Mouse (Mus musculus) CH12.LX (cell line): ENCODE results near the gene Adcy10. TPM values are rescaled to one million over a fixed set of nuclear protein-coding genes. Genes with fewer than 3 reads are reported as not detected.

Experiments used
- DNase-seq: peaks from one replicate; pipeline ENCODE4 v3.0.0-alpha.2; 2013; ENCODE audit errors: extremely low read depth
- H3K27ac ChIP-seq: 2 replicates; pipeline ENCODE4 v1.5.1; 2012; ENCODE audit warnings: low read depth, mild to moderate bottlenecking, control low read depth, moderate library complexity; ENCODE audit not compliant: insufficient read depth
- H3K27me3 ChIP-seq: replicated peaks from 2 replicates; pipeline ENCODE3; 2012; ENCODE audit warnings: inconsistent platforms
- H3K36me3 ChIP-seq, 2 experiments: replicated peaks in 1 of 2; 2 replicates each; pipeline versions ENCODE3 to v1.6.1; 2012; ENCODE audit warnings: inconsistent platforms in 1 of 2, low read length in 1 of 2, mild to moderate bottlenecking in 1 of 2, mixed read lengths in 1 of 2, moderate library complexity in 1 of 2; ENCODE audit not compliant: control insufficient read depth in 1 of 2, insufficient read depth in 1 of 2
- H3K4me1 ChIP-seq, 2 experiments: 2 replicates each; pipeline ENCODE4 v1.6.1; 2012; ENCODE audit warnings: inconsistent platforms in 1 of 2, moderate library complexity in 1 of 2; ENCODE audit not compliant: insufficient read depth in 2 of 2, control insufficient read depth in 1 of 2
- H3K4me2 ChIP-seq: 2 replicates; pipeline ENCODE4 v1.6.1; 2012; ENCODE audit warnings: low read depth, mild to moderate bottlenecking, control low read depth; ENCODE audit not compliant: poor library complexity, insufficient read depth, severe bottlenecking
- H3K4me3 ChIP-seq, 3 experiments: fragments of 150-350 bp in 1 of 3; sonication (generic) in 1 of 3; replicated peaks in 1 of 3; 2 replicates each; pipeline versions ENCODE3 to v1.5.1; 2011 to 2012; ENCODE audit warnings: low read depth in 2 of 3, low read length in 2 of 3, mild to moderate bottlenecking in 2 of 3, moderate library complexity in 2 of 3, control low read depth in 1 of 3, improper control_type of control experiment in 1 of 3, inconsistent platforms in 1 of 3, mixed read lengths in 1 of 3; ENCODE audit not compliant: poor library complexity in 1 of 3
- H3K79me2 ChIP-seq: replicated peaks from 2 replicates; pipeline ENCODE4 v1.6.1; 2012; ENCODE audit warnings: mild to moderate bottlenecking, moderate library complexity; ENCODE audit not compliant: control insufficient read depth, poor library complexity, insufficient read depth, severe bottlenecking; ENCODE audit errors: extremely low read depth
- H3K9ac ChIP-seq: 2 replicates; pipeline ENCODE4 v1.6.1; 2012; ENCODE audit warnings: low read depth, mild to moderate bottlenecking, control low read depth, moderate library complexity; ENCODE audit not compliant: insufficient read depth
- H3K9me3 ChIP-seq: replicated peaks from 2 replicates; pipeline ENCODE3; 2012; ENCODE audit warnings: low read length, inconsistent platforms, mixed read lengths
- BHLHE40 ChIP-seq: IDR thresholded peaks from 2 replicates; pipeline ENCODE4 v1.6.1; 2011; ENCODE audit warnings: mild to moderate bottlenecking, low read depth, low read length, improper control_type of control experiment
- CHD1 ChIP-seq: IDR thresholded peaks from 2 replicates; pipeline ENCODE4 v1.6.1; 2012; ENCODE audit warnings: low read depth, low read length, improper control_type of control experiment, inconsistent platforms
- CHD2 ChIP-seq: IDR thresholded peaks from 2 replicates; pipeline ENCODE4 v1.6.1; 2011; ENCODE audit warnings: low read length, improper control_type of control experiment
- CTCF ChIP-seq, 2 experiments: IDR thresholded peaks in 1 of 2; conservative IDR thresholded peaks in 1 of 2; 2 replicates each; pipeline ENCODE4 v1.5.1; 2011 to 2012; ENCODE audit warnings: low read depth in 2 of 2, low read length in 2 of 2, improper control_type of control experiment in 1 of 2, inconsistent platforms in 1 of 2, mild to moderate bottlenecking in 1 of 2, moderate library complexity in 1 of 2
- E2F4 ChIP-seq: IDR thresholded peaks from 2 replicates; pipeline ENCODE4 v1.6.1; 2011; ENCODE audit warnings: low read depth, low read length, improper control_type of control experiment; ENCODE audit not compliant: insufficient replicate concordance
- ELF1 ChIP-seq: IDR thresholded peaks from 2 replicates; pipeline ENCODE4 v1.6.1; 2014; ENCODE audit warnings: low read depth, mild to moderate bottlenecking, inconsistent platforms, low read length, improper control_type of control experiment
- EP300 ChIP-seq: IDR thresholded peaks from 2 replicates; pipeline ENCODE4 v1.6.1; 2011; ENCODE audit warnings: low read length, improper control_type of control experiment
- ETS1 ChIP-seq: conservative IDR thresholded peaks from 2 replicates; pipeline ENCODE4 v1.6.1; 2012; ENCODE audit warnings: low read depth, mild to moderate bottlenecking, inconsistent platforms, low read length, improper control_type of control experiment, moderate library complexity
- GABPA ChIP-seq: IDR thresholded peaks from 2 replicates; pipeline ENCODE4 v1.6.1; 2012; ENCODE audit warnings: low read depth, low read length, improper control_type of control experiment, inconsistent platforms; ENCODE audit not compliant: insufficient replicate concordance
- HCFC1 ChIP-seq: IDR thresholded peaks from 2 replicates; pipeline ENCODE4 v1.6.1; 2012; ENCODE audit warnings: low read depth, mild to moderate bottlenecking, inconsistent platforms, low read length, improper control_type of control experiment
- IRF4 ChIP-seq: IDR thresholded peaks from 2 replicates; pipeline ENCODE4 v1.6.1; 2014; ENCODE audit warnings: low read depth, mild to moderate bottlenecking, inconsistent platforms, low read length, improper control_type of control experiment
- JUN ChIP-seq: IDR thresholded peaks from 2 replicates; pipeline ENCODE4 v1.6.1; 2011; ENCODE audit warnings: low read depth, mild to moderate bottlenecking, low read length, improper control_type of control experiment, moderate library complexity; ENCODE audit not compliant: insufficient read depth
- JUND ChIP-seq: conservative IDR thresholded peaks from 2 replicates; pipeline ENCODE4 v1.6.1; 2011; ENCODE audit warnings: low read depth, low read length, improper control_type of control experiment
- KAT2A ChIP-seq: IDR thresholded peaks from 2 replicates; pipeline ENCODE4 v1.6.1; 2012; ENCODE audit warnings: low read length, improper control_type of control experiment, inconsistent platforms; ENCODE audit not compliant: insufficient replicate concordance
- MAFK ChIP-seq: IDR thresholded peaks from 2 replicates; pipeline ENCODE4 v1.6.1; 2011; ENCODE audit warnings: low read length, improper control_type of control experiment; ENCODE audit not compliant: insufficient replicate concordance
- MAX ChIP-seq: IDR thresholded peaks from 2 replicates; pipeline ENCODE4 v1.6.1; 2011; ENCODE audit warnings: low read length, improper control_type of control experiment
- MAZ ChIP-seq: IDR thresholded peaks from 2 replicates; pipeline ENCODE4 v1.6.1; 2012; ENCODE audit warnings: low read depth, mild to moderate bottlenecking, inconsistent platforms, low read length, improper control_type of control experiment, moderate library complexity
- MEF2A ChIP-seq: IDR thresholded peaks from 2 replicates; pipeline ENCODE4 v1.6.1; 2014; ENCODE audit warnings: low read depth, mild to moderate bottlenecking, inconsistent platforms, low read length, improper control_type of control experiment, borderline replicate concordance
- MXI1 ChIP-seq: IDR thresholded peaks from 2 replicates; pipeline ENCODE4 v1.6.1; 2011; ENCODE audit warnings: mild to moderate bottlenecking, low read depth, low read length, improper control_type of control experiment
- MYC ChIP-seq: IDR thresholded peaks from 2 replicates; pipeline ENCODE4 v1.6.1; 2011; ENCODE audit warnings: low read depth, mild to moderate bottlenecking, improper control_type of control experiment, low read length
- NELFE ChIP-seq: IDR thresholded peaks from 2 replicates; pipeline ENCODE4 v1.6.1; 2011; ENCODE audit warnings: low read depth, low read length, improper control_type of control experiment
- NRF1 ChIP-seq: IDR thresholded peaks from 2 replicates; pipeline ENCODE4 v1.6.1; 2014; ENCODE audit warnings: low read depth, mild to moderate bottlenecking, inconsistent platforms, low read length, improper control_type of control experiment, moderate library complexity
- PAX5 ChIP-seq: IDR thresholded peaks from 2 replicates; pipeline ENCODE4 v1.6.1; 2012; ENCODE audit warnings: low read length, inconsistent platforms, mixed read lengths
- POLR2A ChIP-seq: IDR thresholded peaks from 2 replicates; pipeline ENCODE4 v1.6.1; 2011; ENCODE audit warnings: low read depth, mild to moderate bottlenecking, improper control_type of control experiment, low read length
- POLR2AphosphoS2 ChIP-seq: IDR thresholded peaks from 2 replicates; pipeline ENCODE4 v1.6.1; 2011; ENCODE audit warnings: low read depth, low read length, improper control_type of control experiment
- RAD21 ChIP-seq: IDR thresholded peaks from 2 replicates; pipeline ENCODE4 v1.6.1; 2011; ENCODE audit warnings: low read depth, mild to moderate bottlenecking, low read length, improper control_type of control experiment, moderate library complexity
- RCOR1 ChIP-seq: conservative IDR thresholded peaks from 2 replicates; pipeline ENCODE4 v1.6.1; 2012; ENCODE audit warnings: low read depth, mild to moderate bottlenecking, inconsistent platforms, low read length, improper control_type of control experiment
- SIN3A ChIP-seq: IDR thresholded peaks from 2 replicates; pipeline ENCODE4 v1.6.1; 2012; ENCODE audit warnings: low read length, improper control_type of control experiment, inconsistent platforms
- SMC3 ChIP-seq: IDR thresholded peaks from 2 replicates; pipeline ENCODE4 v1.6.1; 2011; ENCODE audit warnings: low read depth, low read length, improper control_type of control experiment
- TBP ChIP-seq: conservative IDR thresholded peaks from 2 replicates; pipeline ENCODE4 v1.6.1; 2011; ENCODE audit warnings: low read depth, low read length, improper control_type of control experiment
- TCF12 ChIP-seq: IDR thresholded peaks from 2 replicates; pipeline ENCODE4 v1.6.1; 2014; ENCODE audit warnings: low read depth, mild to moderate bottlenecking, inconsistent platforms, low read length, improper control_type of control experiment
- UBTF ChIP-seq: IDR thresholded peaks from 2 replicates; pipeline ENCODE4 v1.6.1; 2012; ENCODE audit warnings: low read depth, mild to moderate bottlenecking, inconsistent platforms, low read length, improper control_type of control experiment, moderate library complexity
- USF1 ChIP-seq: IDR thresholded peaks from 2 replicates; pipeline ENCODE4 v1.6.1; 2014; ENCODE audit warnings: low read depth, mild to moderate bottlenecking, inconsistent platforms, low read length, improper control_type of control experiment
- USF2 ChIP-seq: conservative IDR thresholded peaks from 2 replicates; pipeline ENCODE4 v1.6.1; 2011; ENCODE audit warnings: low read depth, low read length, improper control_type of control experiment
- ZC3H11A ChIP-seq: IDR thresholded peaks from 2 replicates; pipeline ENCODE4 v1.6.1; 2012; ENCODE audit warnings: low read depth, mild to moderate bottlenecking, inconsistent platforms, low read length, improper control_type of control experiment
- ZKSCAN1 ChIP-seq: IDR thresholded peaks from 2 replicates; pipeline ENCODE4 v1.6.1; 2012; ENCODE audit warnings: low read depth, inconsistent platforms, low read length, improper control_type of control experiment, borderline replicate concordance
- ZMIZ1 ChIP-seq: IDR thresholded peaks from 2 replicates; pipeline ENCODE4 v1.6.1; 2012; ENCODE audit warnings: low read depth, mild to moderate bottlenecking, inconsistent platforms, low read length, improper control_type of control experiment
- ZNF384 ChIP-seq: IDR thresholded peaks from 2 replicates; pipeline ENCODE4 v1.6.1; 2012; ENCODE audit warnings: low read depth, low read length, improper control_type of control experiment, inconsistent platforms
- dilution Hi-C: fragments of 300-500 bp; cut with MboI; formaldehyde crosslinking; loops from 2 replicates; pipeline ENCODE4 v1.14.3; 2020; ENCODE audit warnings: low sequenced_read_pairs; ENCODE audit not compliant: extremely low pct_unique_long_range_greater_than_20kb, extremely low pct_ligation_motif_present
- in situ Hi-C: fragments of 300-500 bp; cut with MboI; formaldehyde crosslinking; loops from 3 replicates; pipeline ENCODE4 v1.14.3; 2019; ENCODE audit warnings: low sequenced_read_pairs, low pct_ligation_motif_present, low pct_unique_long_range_greater_than_20kb, mixed read lengths
- polyA plus RNA-seq: library from polyadenylated mRNA; unstranded; fragments of >175 nt; gene quantifications from 2 replicates; pipeline ENCODE4 v1.2.1, GENCODE M21; 2012; ENCODE audit warnings: low read depth; ENCODE audit not compliant: insufficient read length
- total RNA-seq, 2 experiments: library from RNA; depleted of rRNA; stranded (reverse); fragments of 300-350 nt in 1 of 2; fragments of >200 nt in 1 of 2; gene quantifications; 2 replicates each; pipeline ENCODE4 v1.2.3; 2012 to 2014

The Adcy10 gene
- total and polyA plus RNA-seq, 3 experiments = 0.13 TPM; not detected in 2

- H3K9ac ChIP-seq = peak overlapping the region; percentile 99
- no peaks in the 10 kb centered on the region for H3K36me3 ChIP-seq
- dilution Hi-C loops = no loop called here
- no peaks in the 10 kb centered on the region for H3K9me3 ChIP-seq
- H3K4me1 ChIP-seq = peaks cover 0 to 12% of the 10 kb centered on the region in 2 experiments; a peak in 2 of 4 replicates
- peak overlapping the region; percentile 88 to 97 (median 95) for H3K4me3 ChIP-seq
- peak; percentile 99 for DNase-seq
- H3K79me2 ChIP-seq = peaks cover 2% of the 10 kb centered on the region
- 0 out of 2 replicates have a peak, but pooled peaks have one; percentile 16 for TF ChIP-seq ETS1
- TF ChIP-seq ZKSCAN1 = no peak
- TF ChIP-seq TBP = peak; percentile 55
- peak; percentile 24 for TF ChIP-seq IRF4
- TF ChIP-seq ZMIZ1 = peak; percentile 75; the same call in 1 of the 2 replicates
- TF ChIP-seq HCFC1 = peak; percentile 90
- peak; percentile 15; the same call in 1 of the 2 replicates for TF ChIP-seq MXI1
- TF ChIP-seq SIN3A = peak; percentile 77
- TF ChIP-seq CTCF (conservative IDR thresholded peaks at IDR 0.05 in 1 of 2, IDR thresholded peaks at IDR 0.05 in 1 of 2; ENCODE audit: low read depth in 2 of 2, low read length in 2 of 2) = peak in 1 of 2 experiments; percentile 60; a peak in 2 of 4 replicates
- no peak for TF ChIP-seq CHD1
- TF ChIP-seq MAZ = peak; percentile 39; the same call in 1 of the 2 replicates
- TF ChIP-seq SMC3 = no peak; the same call in 1 of the 2 replicates
- TF ChIP-seq ZC3H11A = no peak
- no peak for TF ChIP-seq POLR2AphosphoS2
- TF ChIP-seq POLR2A = peak; percentile 91
- TF ChIP-seq TCF12 = peak; percentile 90
- peak; percentile 95 for TF ChIP-seq NELFE
- TF ChIP-seq USF1 = no peak
- TF ChIP-seq NRF1 = peak; percentile 75
- TF ChIP-seq JUN = no peak
- TF ChIP-seq KAT2A = peak; percentile 90
- TF ChIP-seq CHD2 = 0 out of 2 replicates have a peak, but pooled peaks have one; percentile 30
- no peak for TF ChIP-seq ZNF384
- TF ChIP-seq BHLHE40 = no peak
- no peak for TF ChIP-seq MAX
- TF ChIP-seq MAFK = no peak
- TF ChIP-seq JUND = no peak
- peak; percentile 99 for TF ChIP-seq ELF1
- TF ChIP-seq RAD21 = peak; percentile 35
- TF ChIP-seq RCOR1 = no peak; the same call in 1 of the 2 replicates
- TF ChIP-seq GABPA = peak; percentile 55; the same call in 1 of the 2 replicates
- TF ChIP-seq EP300 = no peak
- 0 out of 2 replicates have a peak, but pooled peaks have one; percentile 55 for TF ChIP-seq MYC
- no peak for TF ChIP-seq MEF2A
- no peak for TF ChIP-seq USF2
- TF ChIP-seq PAX5 = no peak
- peak; percentile 43; the same call in 1 of the 2 replicates for TF ChIP-seq E2F4
- peak; percentile 92 for TF ChIP-seq UBTF
- H3K27ac ChIP-seq = peak overlapping the region; percentile 85
- no peak overlapping the region for H3K4me2 ChIP-seq
- in situ Hi-C loops = no loop called here
- H3K27me3 ChIP-seq = no peaks in the 10 kb centered on the region
Measured at GRCm38 (mm10) chr1:165460801-165461377, 24.1 kb upstream of the Adcy10 start.
